Mouse (Mus musculus) thymus, adult 2 months (tissue): ENCODE measurements around the gene Zfp239. TPM values are rescaled to one million over a fixed set of nuclear protein-coding genes. Genes with fewer than 3 reads are reported as not detected.

Experiments
- DNase-seq: peaks from one replicate; pipeline ENCODE4 v3.0.0; 2021
- H3K27ac ChIP-seq: fragments of 200-500 bp; 2 replicates; pipeline ENCODE4 v1.5.1; 2012; ENCODE audit warnings: low read length, control low read depth; ENCODE audit not compliant: control insufficient read depth, insufficient read depth
- H3K27me3 ChIP-seq: fragments of 200-500 bp; 2 replicates; pipeline ENCODE4 v1.6.1; 2012; ENCODE audit warnings: mild to moderate bottlenecking, low read length, moderate library complexity, mixed read lengths; ENCODE audit not compliant: control insufficient read depth, insufficient read depth
- H3K36me3 ChIP-seq: fragments of 200-500 bp; 2 replicates; pipeline ENCODE4 v1.6.1; 2012; ENCODE audit warnings: mild to moderate bottlenecking, low read length, moderate library complexity; ENCODE audit not compliant: control insufficient read depth, insufficient read depth
- H3K4me1 ChIP-seq: fragments of 200-500 bp; replicated peaks from 2 replicates; pipeline ENCODE4 v1.6.1; 2012; ENCODE audit warnings: low read length; ENCODE audit not compliant: control insufficient read depth, insufficient read depth
- H3K4me3 ChIP-seq: fragments of 200-500 bp; 2 replicates; pipeline ENCODE4 v1.5.1; 2012; ENCODE audit warnings: mild to moderate bottlenecking, low read length, control low read depth, moderate library complexity; ENCODE audit not compliant: control insufficient read depth, insufficient read depth
- CTCF ChIP-seq: fragments of 200-500 bp; IDR thresholded peaks from 2 replicates; pipeline ENCODE4 v1.5.1; 2012; ENCODE audit warnings: mild to moderate bottlenecking, control low read depth, low read length, moderate library complexity, borderline replicate concordance; ENCODE audit not compliant: control insufficient read depth, poor library complexity, insufficient read depth; ENCODE audit errors: extremely low read depth
- POLR2A ChIP-seq: fragments of 200-500 bp; IDR thresholded peaks from 2 replicates; pipeline ENCODE4 v1.6.1; 2012; ENCODE audit warnings: mild to moderate bottlenecking, low read length, control low read depth, moderate library complexity; ENCODE audit not compliant: control insufficient read depth, poor library complexity, insufficient read depth; ENCODE audit errors: extremely low read depth
- WGBS: fragments of 180-500 bp; shearing (Covaris S2); methylation state at CpG from one replicate; pipeline ENCODE4 v1.1.7; 2018; 5-methylcytosine and 5-hydroxymethylcytosine counted together
- polyA plus RNA-seq: library from polyadenylated mRNA; depleted of rRNA; stranded (reverse); fragments of >200 nt; gene quantifications from 2 replicates; pipeline ENCODE4 v1.2.3, GENCODE M21; 2012; rRNA removed

Gene Zfp239
- 2.0 and 2.9 TPM in 2 replicates for polyA plus RNA-seq

GRCm38 (mm10) chr6:117861848-117862247 is at the start of gene Zfp239:
TSS of gene Zfp239 (plus strand) at chr6:117862100.
- TF ChIP-seq POLR2A (no peak), CTCF (no peak)
- Histone ChIP-seq H3K36me3 (no peaks in the 10 kb centered on the region), H3K4me1 (peaks cover 5% of the 10 kb centered on the region; the same call in 1 of the 2 replicates), H3K27ac (no peak within 1 kb of the TSS), H3K4me3 (peak within 1 kb of the TSS; percentile 85), H3K27me3 (no peaks in the 10 kb centered on the region)
- WGBS: 76% methylated on average over 6 of the region's 6 CpGs
- DNase-seq: no peak

GRCm38 (mm10) chr6:117814681-117815080 is 47.2 kb upstream of the Zfp239 start:
- TF ChIP-seq CTCF: no peak
- no peak for TF ChIP-seq POLR2A
- Histone ChIP-seq H3K4me1 (no peaks in the 10 kb centered on the region), H3K27me3 (no peaks in the 10 kb centered on the region), H3K27ac (no peak overlapping the region), H3K36me3 (no peaks in the 10 kb centered on the region), H3K4me3 (no peak overlapping the region)
- no peak for DNase-seq

- WGBS: 34% methylated on average over 5 of the region's 5 CpGs
- Histone ChIP-seq H3K27ac (no peak overlapping the region), H3K36me3 (no peaks in the 10 kb centered on the region), H3K4me1 (no peaks in the 10 kb centered on the region), H3K4me3 (no peak overlapping the region), H3K27me3 (no peaks in the 10 kb centered on the region)
- no peak for DNase-seq
- no peak for TF ChIP-seq POLR2A
Observed at GRCm38 (mm10) chr6:117817108-117817541, 44.8 kb upstream of the Zfp239 start.

- no peak overlapping the region for H3K4me3 ChIP-seq
- H3K27ac ChIP-seq: no peak overlapping the region
- 89% methylated on average over 14 of the region's 14 CpGs for WGBS
- no peak for TF ChIP-seq CTCF
- TF ChIP-seq POLR2A: no peak
- no peaks in the 10 kb centered on the region for H3K36me3 ChIP-seq
- H3K4me1 ChIP-seq: no peaks in the 10 kb centered on the region
- DNase-seq: no peak
- H3K27me3 ChIP-seq: no peaks in the 10 kb centered on the region
Observed at GRCm38 (mm10) chr6:117820327-117820726, 41.6 kb upstream of the Zfp239 start.

GRCm38 (mm10) chr6:117825369-117825768 is 36.5 kb upstream of the Zfp239 start:
- Histone ChIP-seq H3K36me3 (no peaks in the 10 kb centered on the region), H3K4me3 (no peak overlapping the region), H3K27me3 (no peaks in the 10 kb centered on the region), H3K4me1 (no peaks in the 10 kb centered on the region), H3K27ac (no peak overlapping the region)
- TF ChIP-seq POLR2A (no peak), CTCF (peak; percentile 43; the same call in 1 of the 2 replicates)
- DNase-seq: peak; percentile 50
- 16% methylated on average over 4 of the region's 4 CpGs for WGBS

- H3K27ac ChIP-seq: no peak overlapping the region
- H3K4me3 ChIP-seq: no peak overlapping the region
- TF ChIP-seq CTCF (peak; percentile 77; the same call in 1 of the 2 replicates), POLR2A (no peak)
- H3K27me3 ChIP-seq: no peaks in the 10 kb centered on the region
- 19% methylated on average over 9 of the region's 9 CpGs for WGBS
- peak; percentile 46 for DNase-seq
- no peaks in the 10 kb centered on the region for H3K4me1 ChIP-seq
- no peaks in the 10 kb centered on the region for H3K36me3 ChIP-seq
Observed at GRCm38 (mm10) chr6:117828273-117828672, 33.6 kb upstream of the Zfp239 start.
